Comparison of ENCODE assay signal across 9 mouse cellular contexts in the genomic region with DNA sequence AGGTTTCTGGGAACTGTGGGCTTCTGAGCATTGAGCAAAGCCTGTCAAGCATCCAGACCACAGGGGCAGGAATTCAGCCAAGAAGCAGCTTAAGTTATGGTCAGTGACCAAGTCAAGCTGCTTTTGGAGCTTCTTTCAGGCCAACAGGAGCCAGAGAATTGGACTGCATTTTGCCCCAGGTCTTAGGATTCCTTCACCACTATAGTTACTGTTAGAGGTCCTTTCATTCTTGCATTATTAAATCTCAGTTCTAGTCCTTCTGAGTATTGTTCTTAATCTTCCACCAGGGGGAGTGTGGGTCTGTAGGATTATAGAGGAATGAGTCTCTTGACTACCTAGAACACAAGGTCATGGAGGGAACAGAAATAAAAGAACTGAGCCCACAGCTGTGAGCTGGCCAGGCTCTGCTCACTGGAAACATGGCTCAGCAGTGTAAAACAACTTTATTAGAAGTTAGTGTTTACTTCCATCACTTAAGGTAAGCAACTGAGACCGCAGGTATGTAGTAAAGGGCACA. TPM values are rescaled to one million over a fixed set of nuclear protein-coding genes. Genes with fewer than 3 reads are reported as not detected.
DNase-seq lines count a peak whose midpoint lies in the region; ATAC-seq and TF ChIP-seq lines count a peak whose summit lies in the region.
"Had no signal": no experiment of that assay in that cellular context is flagged by ENCODE, and none has a peak within 500 bp of the region (broad histone marks: within the 10 kb centered on the region; RNA-seq: fewer than 3 reads in every experiment).

No protein-coding gene starts in this region.

- DNase-seq in forebrain, embryonic 14.5 days (ENCODE audit: low spot score) = peak; percentile 31
- DNase-seq in liver, embryonic 14.5 days (ENCODE audit: low read depth in 3 of 3, low spot score in 3 of 3) = no peak
- DNase-seq in brain, adult 2 months (ENCODE audit: low read depth, low spot score) = peak; percentile 40
- peak; percentile 62 for DNase-seq in naive thymus-derived CD4-positive, alpha-beta T cell, adult 2 months (ENCODE audit: low read depth)
- no peak for DNase-seq in adrenal gland, postnatal 4 days (ENCODE audit: low spot score in 2 of 2)

- no peaks in the 10 kb centered on the region for H3K9me3 ChIP-seq in forebrain, embryonic 14.5 days (replicated peaks; ENCODE audit: control insufficient read depth, low read length)
- no peaks in the 10 kb centered on the region for H3K9me3 ChIP-seq in forebrain, embryonic 12.5 days
- no peaks in the 10 kb centered on the region for H3K9me3 ChIP-seq in liver, embryonic 14.5 days (ENCODE audit: control insufficient read depth, low read length)
- no peaks in the 10 kb centered on the region for H3K9me3 ChIP-seq in liver, embryonic 12.5 days (replicated peaks)
- H3K9me3 ChIP-seq in intestine, embryonic 16.5 days (ENCODE audit: control insufficient read depth, low read length) = no peaks in the 10 kb centered on the region
- H3K9me3 ChIP-seq: embryonic facial prominence, embryonic 13.5 days had no signal

- H3K36me3 ChIP-seq in forebrain, embryonic 14.5 days (ENCODE audit: control insufficient read depth, insufficient read depth, low read length) = peaks cover 100% of the 10 kb centered on the region
- peaks cover 97% of the 10 kb centered on the region for H3K36me3 ChIP-seq in forebrain, embryonic 12.5 days (replicated peaks)
- H3K36me3 ChIP-seq in liver, embryonic 14.5 days (replicated peaks; ENCODE audit: control insufficient read depth, insufficient read depth, low read depth) = peaks cover 36% of the 10 kb centered on the region
- H3K36me3 ChIP-seq in liver, embryonic 12.5 days = peaks cover 93% of the 10 kb centered on the region
- peaks cover 55% of the 10 kb centered on the region for H3K36me3 ChIP-seq in intestine, embryonic 16.5 days (ENCODE audit: control insufficient read depth, insufficient read depth, low read length)

- no peak overlapping the region for H3K4me3 ChIP-seq in forebrain, embryonic 14.5 days (ENCODE audit: low read depth, low read length)
- no peak overlapping the region for H3K4me3 ChIP-seq in forebrain, embryonic 12.5 days (replicated peaks)
- H3K4me3 ChIP-seq in liver, embryonic 14.5 days (ENCODE audit: insufficient read depth in 1 of 2, low read depth in 2 of 2, low read length in 2 of 2) = no peak overlapping the region
- H3K4me3 ChIP-seq in liver, embryonic 12.5 days = no peak overlapping the region
- H3K4me3 ChIP-seq in intestine, embryonic 16.5 days (ENCODE audit: low read length) = no peak overlapping the region
- H3K4me3 ChIP-seq: embryonic facial prominence, embryonic 13.5 days had no signal

- peak; percentile 36; the same call in 1 of the 2 replicates for TF ChIP-seq CTCF in liver, embryonic 14.5 days (IDR thresholded peaks at IDR 0.05; ENCODE audit: low read depth)

- no peak overlapping the region for H3K4me2 ChIP-seq in forebrain, embryonic 14.5 days (ENCODE audit: low read length)
- no peak overlapping the region for H3K4me2 ChIP-seq in forebrain, embryonic 12.5 days
- H3K4me2 ChIP-seq in liver, embryonic 14.5 days (ENCODE audit: low read depth) = no peak overlapping the region
- no peak overlapping the region for H3K4me2 ChIP-seq in liver, embryonic 12.5 days
- no peak overlapping the region for H3K4me2 ChIP-seq in intestine, embryonic 16.5 days (ENCODE audit: low read depth, low read length)
- H3K4me2 ChIP-seq: embryonic facial prominence, embryonic 13.5 days had no signal

- WGBS in forebrain, embryonic 14.5 days = 97% methylated on average over 1 of the region's 1 CpGs
- 97% methylated on average over 1 of the region's 1 CpGs for WGBS in forebrain, embryonic 12.5 days
- 80% methylated on average over 1 of the region's 1 CpGs for whole genome bisulfite sequencing in liver, embryonic 14.5 days (ENCODE audit: insufficient replicate concordance)
- WGBS in liver, embryonic 12.5 days (ENCODE audit: insufficient replicate concordance) = 86% methylated on average over 1 of the region's 1 CpGs
- 89% methylated on average over 1 of the region's 1 CpGs for WGBS in intestine, embryonic 16.5 days

- H3K27me3 ChIP-seq in forebrain, embryonic 14.5 days (replicated peaks; ENCODE audit: control insufficient read depth, insufficient read depth, low read length) = no peaks in the 10 kb centered on the region
- no peaks in the 10 kb centered on the region for H3K27me3 ChIP-seq in forebrain, embryonic 12.5 days
- no peaks in the 10 kb centered on the region for H3K27me3 ChIP-seq in liver, embryonic 14.5 days (ENCODE audit: control insufficient read depth, insufficient read depth, low read length)
- no peaks in the 10 kb centered on the region for H3K27me3 ChIP-seq in liver, embryonic 12.5 days (replicated peaks)
- no peaks in the 10 kb centered on the region for H3K27me3 ChIP-seq in intestine, embryonic 16.5 days (replicated peaks; ENCODE audit: control insufficient read depth, insufficient read depth, low read length)
- H3K27me3 ChIP-seq: embryonic facial prominence, embryonic 13.5 days had no signal

- no peak for TF ChIP-seq EP300 in liver, embryonic 14.5 days (IDR thresholded peaks at IDR 0.05; ENCODE audit: low read depth)

- ATAC-seq in forebrain, embryonic 14.5 days = no peak
- no peak for ATAC-seq in forebrain, embryonic 12.5 days (ENCODE audit: low FRiP score)
- no peak for ATAC-seq in liver, embryonic 14.5 days (ENCODE audit: insufficient read depth)
- ATAC-seq in liver, embryonic 12.5 days = no peak
- no peak for ATAC-seq in intestine, embryonic 16.5 days

- no peaks in the 10 kb centered on the region for H3K4me1 ChIP-seq in forebrain, embryonic 14.5 days (ENCODE audit: control insufficient read depth, insufficient read depth, low read length)
- no peaks in the 10 kb centered on the region for H3K4me1 ChIP-seq in forebrain, embryonic 12.5 days
- no peaks in the 10 kb centered on the region for H3K4me1 ChIP-seq in liver, embryonic 14.5 days (replicated peaks; ENCODE audit: control insufficient read depth in 2 of 2, insufficient read depth in 2 of 2, low read length in 1 of 2)
- no peaks in the 10 kb centered on the region for H3K4me1 ChIP-seq in liver, embryonic 12.5 days
- no peaks in the 10 kb centered on the region for H3K4me1 ChIP-seq in intestine, embryonic 16.5 days (ENCODE audit: control insufficient read depth, insufficient read depth, low read length)
- H3K4me1 ChIP-seq: embryonic facial prominence, embryonic 13.5 days had no signal

- no peak overlapping the region for H3K9ac ChIP-seq in forebrain, embryonic 14.5 days (ENCODE audit: low read length)
- H3K9ac ChIP-seq in forebrain, embryonic 12.5 days = no peak overlapping the region
- no peak overlapping the region for H3K9ac ChIP-seq in liver, embryonic 14.5 days (replicated peaks)
- H3K9ac ChIP-seq in liver, embryonic 12.5 days = no peak overlapping the region
- H3K9ac ChIP-seq in intestine, embryonic 16.5 days (ENCODE audit: low read depth, low read length) = no peak overlapping the region
- H3K9ac ChIP-seq: embryonic facial prominence, embryonic 13.5 days had no signal

- no peak overlapping the region; the same call in 1 of the 2 replicates for H3K27ac ChIP-seq in forebrain, embryonic 14.5 days (ENCODE audit: low read depth, low read length)
- H3K27ac ChIP-seq in forebrain, embryonic 12.5 days = no peak overlapping the region
- no peak overlapping the region for H3K27ac ChIP-seq in liver, embryonic 14.5 days
- H3K27ac ChIP-seq in liver, embryonic 12.5 days = no peak overlapping the region
- H3K27ac ChIP-seq in intestine, embryonic 16.5 days (ENCODE audit: low read length) = no peak overlapping the region
- H3K27ac ChIP-seq: embryonic facial prominence, embryonic 13.5 days had no signal

RNA-seq across cellular contexts. Expression of a gene that starts 10.5 kb away (rescaled TPM):
- polyA plus RNA-seq in forebrain, embryonic 14.5 days (2014; fragmentation: Nextera tagmentation; extraction: Ambion mirVana) = 185 TPM in 2 replicates
- 161 and 169 TPM in 2 replicates for polyA plus RNA-seq in forebrain, embryonic 12.5 days (2016; fragmentation: Nextera tagmentation; extraction: Ambion mirVana)
- 24.1 and 28.2 TPM in 2 replicates for polyA plus RNA-seq in liver, embryonic 14.5 days (2012; rRNA removed)
- polyA plus RNA-seq in liver, embryonic 14.5 days (2014; fragmentation: Nextera tagmentation; extraction: Ambion mirVana) = 55.6 and 57.2 TPM in 2 replicates
- 96.0 and 96.7 TPM in 2 replicates for polyA plus RNA-seq in liver, embryonic 12.5 days (2016; fragmentation: Nextera tagmentation; extraction: Ambion mirVana)
- 135 and 146 TPM in 2 replicates for polyA plus RNA-seq in intestine, embryonic 16.5 days (2015; fragmentation: Nextera tagmentation; extraction: Ambion mirVana)
- total RNA-seq in adrenal gland, postnatal 4 days (2021) = 100 to 1,000 TPM; 153 to 166 TPM

RNA-seq across cellular contexts. Expression of a gene that starts 10.6 kb away (rescaled TPM):
- polyA plus RNA-seq in forebrain, embryonic 14.5 days (2014; fragmentation: Nextera tagmentation; extraction: Ambion mirVana) = 93.1 and 93.2 TPM in 2 replicates
- polyA plus RNA-seq in forebrain, embryonic 12.5 days (2016; fragmentation: Nextera tagmentation; extraction: Ambion mirVana) = 76.8 and 79.7 TPM in 2 replicates
- 10.6 and 14.5 TPM in 2 replicates for polyA plus RNA-seq in liver, embryonic 14.5 days (2012; rRNA removed)
- polyA plus RNA-seq in liver, embryonic 14.5 days (2014; fragmentation: Nextera tagmentation; extraction: Ambion mirVana) = 20.6 and 22.1 TPM in 2 replicates
- 40.6 and 41.7 TPM in 2 replicates for polyA plus RNA-seq in liver, embryonic 12.5 days (2016; fragmentation: Nextera tagmentation; extraction: Ambion mirVana)
- 60.6 and 62.2 TPM in 2 replicates for polyA plus RNA-seq in intestine, embryonic 16.5 days (2015; fragmentation: Nextera tagmentation; extraction: Ambion mirVana)
- total RNA-seq in adrenal gland, postnatal 4 days (2021) = 10 to 100 TPM; 30.1 to 31.1 TPM

RNA-seq across cellular contexts. Expression of a gene that starts 13.6 kb away (rescaled TPM):
- 66.1 and 71.3 TPM in 2 replicates for polyA plus RNA-seq in forebrain, embryonic 14.5 days (2014; fragmentation: Nextera tagmentation; extraction: Ambion mirVana)
- 72.0 and 72.7 TPM in 2 replicates for polyA plus RNA-seq in forebrain, embryonic 12.5 days (2016; fragmentation: Nextera tagmentation; extraction: Ambion mirVana)
- polyA plus RNA-seq in liver, embryonic 14.5 days (2012; rRNA removed) = 6.3 and 6.7 TPM in 2 replicates
- polyA plus RNA-seq in liver, embryonic 14.5 days (2014; fragmentation: Nextera tagmentation; extraction: Ambion mirVana) = 12.6 and 13.2 TPM in 2 replicates
- polyA plus RNA-seq in liver, embryonic 12.5 days (2016; fragmentation: Nextera tagmentation; extraction: Ambion mirVana) = 22.3 and 22.6 TPM in 2 replicates
- polyA plus RNA-seq in intestine, embryonic 16.5 days (2015; fragmentation: Nextera tagmentation; extraction: Ambion mirVana) = 86.4 and 88.6 TPM in 2 replicates
- 10 to 100 TPM; 56.6 to 57.2 TPM for total RNA-seq in adrenal gland, postnatal 4 days (2021)

RNA-seq across cellular contexts. Expression of a gene that starts 13.6 kb away (rescaled TPM):
- polyA plus RNA-seq in forebrain, embryonic 14.5 days (2014; fragmentation: Nextera tagmentation; extraction: Ambion mirVana) = 118 and 126 TPM in 2 replicates
- polyA plus RNA-seq in forebrain, embryonic 12.5 days (2016; fragmentation: Nextera tagmentation; extraction: Ambion mirVana) = 93.8 and 97.1 TPM in 2 replicates
- 29.2 and 41.7 TPM in 2 replicates for polyA plus RNA-seq in liver, embryonic 14.5 days (2012; rRNA removed)
- polyA plus RNA-seq in liver, embryonic 14.5 days (2014; fragmentation: Nextera tagmentation; extraction: Ambion mirVana) = 73.9 and 77.8 TPM in 2 replicates
- 81.7 and 84.7 TPM in 2 replicates for polyA plus RNA-seq in liver, embryonic 12.5 days (2016; fragmentation: Nextera tagmentation; extraction: Ambion mirVana)
- 118 and 124 TPM in 2 replicates for polyA plus RNA-seq in intestine, embryonic 16.5 days (2015; fragmentation: Nextera tagmentation; extraction: Ambion mirVana)
- total RNA-seq in adrenal gland, postnatal 4 days (2021) = 10 to 100 TPM; 80.5 to 84.7 TPM

RNA-seq across cellular contexts. Expression of a gene that starts 19.3 kb away (rescaled TPM):
- polyA plus RNA-seq in forebrain, embryonic 14.5 days (2014; fragmentation: Nextera tagmentation; extraction: Ambion mirVana) = 0.66 and 0.72 TPM in 2 replicates
- polyA plus RNA-seq in forebrain, embryonic 12.5 days (2016; fragmentation: Nextera tagmentation; extraction: Ambion mirVana) = not detected in 2 replicates
- polyA plus RNA-seq in liver, embryonic 14.5 days (2012; rRNA removed) = 0.18 and 0.28 TPM in 2 replicates
- polyA plus RNA-seq in liver, embryonic 14.5 days (2014; fragmentation: Nextera tagmentation; extraction: Ambion mirVana) = 0.35 and 0.39 TPM in 2 replicates
- polyA plus RNA-seq in liver, embryonic 12.5 days (2016; fragmentation: Nextera tagmentation; extraction: Ambion mirVana) = 0.12 TPM in 1 of 2 replicates, not detected in the other
- polyA plus RNA-seq in intestine, embryonic 16.5 days (2015; fragmentation: Nextera tagmentation; extraction: Ambion mirVana) = not detected in 2 replicates
- not detected for total RNA-seq in adrenal gland, postnatal 4 days (2021)
- polyA plus RNA-seq: embryonic facial prominence, embryonic 13.5 days had no signal

Comparison
In these comparisons a context has a peak if more than half of its experiments do, and no peak if none do; other contexts are left out.
1. DNase-seq: peak in forebrain, embryonic 14.5 days (single experiment), brain, adult 2 months (single experiment) and naive thymus-derived CD4-positive, alpha-beta T cell, adult 2 months (single experiment); none in liver, embryonic 14.5 days (0 of 3) and adrenal gland, postnatal 4 days (0 of 2).